Mouse (Mus musculus): ENCODE data around the gene Pusl1.

The Pusl1 gene

DNA sequence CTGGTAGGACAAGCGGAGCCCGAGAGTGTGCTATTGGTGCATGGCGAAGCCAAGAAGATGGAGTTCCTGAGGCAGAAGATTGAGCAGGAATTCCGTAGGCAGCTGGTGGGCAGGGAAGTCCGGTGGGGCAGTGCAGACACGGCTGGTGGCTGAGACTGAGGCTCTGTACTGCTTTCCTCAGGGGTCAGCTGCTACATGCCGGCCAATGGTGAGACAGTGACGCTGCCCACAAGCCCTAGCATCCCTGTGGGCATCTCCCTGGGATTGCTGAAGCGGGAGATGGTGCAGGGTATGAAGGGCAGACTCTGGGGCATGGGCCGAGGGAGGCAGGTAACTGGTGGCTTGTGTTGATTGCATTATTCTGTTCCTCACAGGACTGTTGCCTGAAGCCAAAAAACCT is 3.9 kb downstream of the Pusl1 start:
- CTCF ChIA-PET, result no interaction called here

DNA sequence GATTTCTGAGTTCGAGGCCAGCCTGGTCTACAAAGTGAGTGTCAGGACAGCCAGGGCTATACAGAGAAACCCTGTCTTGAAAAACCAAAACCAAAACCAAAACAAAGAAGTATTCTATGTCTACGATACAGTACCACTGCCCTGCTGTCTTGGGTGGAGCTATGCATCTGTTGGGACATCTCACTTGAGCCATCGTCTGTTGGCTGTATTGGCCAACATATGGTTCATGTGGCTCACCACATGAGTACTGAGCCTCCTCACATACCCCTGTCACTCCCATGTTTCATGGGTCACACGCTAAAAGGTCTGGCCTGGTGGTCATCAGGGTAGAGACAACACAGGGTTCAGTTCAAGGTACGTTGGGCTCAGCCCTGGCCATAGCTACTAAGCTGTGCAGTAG is 5.3 kb downstream of the Pusl1 start:
- CTCF ChIA-PET, result no interaction called here

DNA sequence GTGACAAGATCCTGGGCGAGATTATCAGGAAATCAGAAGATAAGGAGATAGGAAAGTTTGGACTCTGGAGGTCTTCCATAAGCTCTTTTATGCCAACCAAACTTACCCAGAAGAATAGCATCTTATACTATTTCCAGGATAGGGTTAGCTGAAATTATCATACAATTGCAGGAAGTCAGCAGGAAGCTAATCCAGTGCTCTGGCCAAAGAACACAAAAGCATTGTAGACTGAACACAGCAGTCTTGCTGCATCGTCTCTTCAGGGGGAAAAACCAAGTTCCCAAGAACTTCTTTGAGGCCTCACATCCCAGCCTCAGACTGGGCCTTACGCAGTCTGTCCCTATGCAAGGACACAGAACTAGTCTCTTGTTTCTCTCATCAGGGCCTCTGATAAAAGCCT is 8.0 kb downstream of the Pusl1 start:
- CTCF ChIA-PET, result no interaction called here

DNA sequence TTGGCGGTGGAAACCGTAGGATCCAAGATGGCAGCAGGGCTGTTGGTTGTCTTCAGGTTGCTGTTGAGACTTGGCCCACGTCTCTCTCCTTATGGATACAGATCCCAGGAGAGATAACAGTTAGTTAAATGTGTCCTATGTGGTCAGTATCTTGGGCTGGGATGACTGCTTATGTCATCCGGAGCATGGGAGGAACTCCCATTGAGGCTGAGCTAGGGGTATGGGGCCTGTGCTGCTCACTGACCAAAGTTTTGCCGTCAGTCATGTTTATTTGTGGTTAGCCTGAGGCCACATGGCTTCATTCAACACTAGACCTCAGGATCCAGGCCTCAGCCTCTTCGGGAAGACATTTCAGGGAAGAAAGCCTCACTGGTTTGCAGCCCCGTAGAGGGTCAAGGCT is 20.2 kb downstream of the Pusl1 start:
- CTCF ChIA-PET, result no interaction called here

DNA sequence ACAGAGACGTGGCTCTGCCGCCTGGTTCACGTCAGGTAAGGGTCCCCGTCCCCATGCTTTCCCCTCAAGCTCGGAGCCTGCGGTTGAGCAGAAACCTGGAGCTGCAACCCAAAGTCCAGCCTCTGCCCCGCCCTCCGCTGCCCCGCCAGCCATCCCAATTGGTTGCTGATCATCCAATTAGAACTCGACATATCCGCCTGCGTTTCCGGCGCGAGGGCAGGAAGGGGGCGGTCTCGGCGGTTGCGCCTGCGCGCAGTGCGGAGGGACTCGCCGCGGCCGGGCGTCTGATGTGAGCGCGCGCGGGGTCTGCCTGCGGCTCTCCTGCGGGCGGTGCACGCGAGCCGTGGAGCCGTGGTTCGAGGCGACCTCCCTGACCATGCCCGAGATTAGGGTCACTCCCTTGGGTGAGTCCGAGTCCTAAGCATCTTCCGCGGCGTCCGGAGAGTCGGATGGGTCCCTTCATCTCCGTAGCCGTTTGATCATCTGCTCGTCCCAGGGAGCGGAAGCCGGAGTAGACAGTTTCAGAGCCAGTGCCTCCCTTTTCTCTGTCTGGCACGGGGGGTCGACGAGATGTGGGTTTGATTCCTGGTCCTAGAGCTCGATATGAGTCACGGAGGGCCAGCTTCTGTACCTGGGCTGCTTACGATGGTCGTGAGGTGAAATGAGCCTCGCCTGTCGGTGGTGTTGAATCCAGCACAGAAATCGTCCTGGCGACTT is 22.1 kb downstream of the Pusl1 start, which contains the start of the genes Cptp and Ints11:
Cptp (minus strand) TSS at position 124 of the 717 bp plus-strand sequence.
Ints11 (plus strand) TSS at position 230 of the 717 bp plus-strand sequence.
- CTCF ChIA-PET, result no interaction called here

DNA sequence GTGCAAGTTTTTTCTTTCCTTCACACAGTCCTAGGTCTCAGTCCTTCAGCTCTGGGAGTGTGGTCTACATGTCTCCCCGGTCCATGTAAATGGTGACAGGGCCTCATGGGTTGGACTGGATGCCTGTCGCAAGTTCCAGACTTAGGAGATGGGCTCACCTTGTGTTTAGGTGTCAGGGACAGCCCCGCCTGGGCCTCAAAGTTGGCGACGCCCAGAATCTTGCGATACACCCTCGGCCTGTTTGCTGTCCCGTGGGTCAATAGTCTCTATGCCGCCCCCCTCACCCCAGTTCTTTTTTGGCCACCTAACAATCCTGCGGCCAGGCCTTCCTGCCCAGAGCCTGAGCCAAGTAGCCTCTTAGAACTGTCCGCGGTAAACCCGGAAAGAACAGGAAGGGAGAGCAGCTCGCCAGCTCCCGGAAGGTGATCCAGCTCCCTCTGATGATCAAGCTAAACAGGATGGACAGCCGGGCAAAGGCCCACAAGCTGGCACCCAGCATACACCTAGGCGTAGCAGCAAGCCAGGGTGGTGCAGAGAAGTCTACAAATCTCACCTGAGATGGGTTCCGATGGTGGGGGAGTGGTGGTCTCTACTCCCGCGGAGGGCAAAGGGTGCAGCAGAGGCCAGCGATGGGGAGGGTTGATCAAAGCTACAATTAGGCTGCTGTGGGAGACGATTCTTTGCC is 22.8 kb downstream of the Pusl1 start:
- CTCF ChIA-PET, result interaction anchor here (0.5 kb wide), 1 partner anchor 35 kb away, joined by 3 read pairs; no protein-coding TSS in a partner anchor

DNA sequence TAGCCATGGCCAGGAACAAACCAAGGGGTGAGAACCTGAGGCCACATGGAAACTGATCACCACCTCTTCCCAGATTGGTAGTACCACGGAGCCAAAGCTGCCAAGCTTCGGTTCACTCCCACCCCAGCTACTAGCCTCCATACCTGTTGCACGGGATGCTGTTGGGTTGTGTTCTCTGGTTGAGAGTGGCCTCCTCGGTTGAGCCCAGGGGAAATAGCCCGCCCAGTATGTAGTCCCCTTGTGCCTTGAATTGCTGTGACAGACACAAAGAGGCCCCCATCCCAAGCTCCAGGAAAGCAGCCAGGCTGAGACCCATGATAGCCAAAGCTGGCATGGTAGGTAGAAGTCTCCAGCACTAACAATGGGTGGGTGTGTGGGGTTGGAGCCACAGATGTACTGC is 28.6 kb downstream of the Pusl1 start, which contains the start of gene Tas1r3:
Tas1r3 (minus strand) TSS at position 362 of the 400 bp plus-strand sequence.
- CTCF ChIA-PET, result no interaction called here

DNA sequence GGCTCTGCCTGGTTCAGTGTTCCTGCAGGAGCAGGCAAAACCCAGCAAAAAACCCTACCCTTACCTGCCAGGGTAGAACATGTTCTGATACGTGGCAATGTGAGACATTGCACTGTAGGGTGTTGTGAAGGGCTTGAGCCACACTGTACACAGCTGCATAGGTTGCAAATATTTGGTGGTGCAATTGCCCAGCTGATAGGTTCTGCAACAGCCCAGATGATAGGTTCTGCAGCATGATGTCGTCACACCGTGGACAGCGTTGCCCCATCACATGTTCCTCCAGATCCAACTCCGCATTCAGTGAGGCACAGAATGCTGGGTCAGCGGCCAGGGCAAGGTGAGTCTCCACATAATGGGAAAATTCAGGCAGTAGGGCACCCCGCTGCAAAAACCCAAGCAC is 29.8 kb downstream of the Pusl1 start:
- CTCF ChIA-PET, result no interaction called here

DNA sequence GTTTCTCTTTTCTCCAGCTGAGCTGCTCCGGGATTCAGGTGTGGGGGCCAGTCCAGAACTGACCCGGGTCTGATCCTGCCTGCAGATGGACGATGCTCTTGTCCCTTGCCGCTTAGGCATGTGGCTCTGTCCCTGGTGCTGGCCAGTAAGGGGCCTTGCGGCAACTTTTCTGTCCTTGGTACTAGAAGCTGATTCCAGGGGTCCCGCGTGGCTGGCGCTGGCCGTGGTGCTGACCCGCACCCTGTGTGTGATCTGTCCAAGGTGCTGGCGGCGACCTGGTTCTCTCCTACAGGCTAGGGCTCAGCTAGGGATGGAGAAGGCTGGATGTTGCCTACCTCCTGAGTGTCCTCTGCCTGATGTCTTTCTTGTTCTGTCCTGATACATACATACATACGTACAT is 32.3 kb downstream of the Pusl1 start:
- CTCF ChIA-PET, result no interaction called here

DNA sequence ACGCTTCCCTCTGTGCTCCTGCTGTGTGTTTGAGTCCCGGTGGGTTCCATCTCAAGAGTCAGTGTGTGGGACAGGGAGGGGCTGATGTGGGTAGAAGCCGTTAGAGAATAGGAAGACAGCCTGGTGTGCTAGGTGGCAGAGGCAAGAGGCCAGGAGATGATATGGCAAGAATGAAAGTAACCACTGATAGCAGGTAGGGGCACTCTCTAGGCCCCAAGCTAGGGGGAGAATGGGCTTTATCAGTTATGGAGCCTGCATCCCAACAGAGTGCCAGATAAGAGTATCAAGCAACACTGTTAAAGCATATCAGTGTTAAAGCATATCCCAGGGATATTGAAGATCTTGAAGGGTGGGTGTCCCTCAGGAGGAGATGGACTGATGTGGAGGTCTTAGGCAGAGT is 34.7 kb downstream of the Pusl1 start:
- CTCF ChIA-PET, result no interaction called here

DNA sequence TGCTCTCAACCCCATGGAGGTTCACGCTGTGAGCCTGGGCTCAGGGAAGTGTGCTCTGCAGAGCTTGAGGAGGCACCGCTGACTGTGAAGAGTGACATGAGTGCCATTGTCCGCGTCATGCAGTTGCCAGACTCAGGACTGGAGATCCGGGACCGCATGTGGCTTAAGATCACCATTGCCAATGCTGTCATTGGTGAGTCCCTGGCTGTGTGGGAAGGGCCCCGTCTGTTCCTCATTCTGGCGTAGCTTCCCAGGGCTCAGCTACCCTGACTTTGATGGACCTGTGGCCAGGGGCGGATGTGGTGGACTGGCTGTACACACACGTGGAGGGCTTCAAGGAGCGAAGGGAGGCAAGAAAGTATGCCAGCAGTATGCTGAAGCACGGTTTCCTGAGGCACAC is 35.5 kb downstream of the Pusl1 start:
- CTCF ChIA-PET, result interaction anchor here (0.6 kb wide), 1 partner anchor 49 kb away, joined by 4 read pairs; no protein-coding TSS in a partner anchor

DNA sequence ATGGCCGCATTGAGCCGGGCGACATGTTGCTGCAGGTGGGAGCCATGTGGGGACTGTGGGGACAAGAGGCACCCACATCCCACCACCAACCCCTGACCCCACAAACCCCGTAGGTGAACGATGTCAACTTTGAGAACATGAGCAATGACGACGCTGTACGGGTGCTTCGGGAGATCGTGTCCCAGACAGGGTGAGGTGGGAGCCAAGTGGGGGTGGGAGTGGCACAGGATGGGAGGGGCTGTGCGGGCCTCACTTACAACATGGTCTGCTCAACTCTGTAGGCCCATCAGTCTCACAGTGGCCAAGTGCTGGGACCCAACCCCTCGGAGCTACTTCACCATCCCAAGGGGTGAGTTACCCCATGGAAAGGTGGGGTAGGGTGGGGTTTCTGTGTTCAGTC is 36.6 kb downstream of the Pusl1 start:
- CTCF ChIA-PET, result no interaction called here

DNA sequence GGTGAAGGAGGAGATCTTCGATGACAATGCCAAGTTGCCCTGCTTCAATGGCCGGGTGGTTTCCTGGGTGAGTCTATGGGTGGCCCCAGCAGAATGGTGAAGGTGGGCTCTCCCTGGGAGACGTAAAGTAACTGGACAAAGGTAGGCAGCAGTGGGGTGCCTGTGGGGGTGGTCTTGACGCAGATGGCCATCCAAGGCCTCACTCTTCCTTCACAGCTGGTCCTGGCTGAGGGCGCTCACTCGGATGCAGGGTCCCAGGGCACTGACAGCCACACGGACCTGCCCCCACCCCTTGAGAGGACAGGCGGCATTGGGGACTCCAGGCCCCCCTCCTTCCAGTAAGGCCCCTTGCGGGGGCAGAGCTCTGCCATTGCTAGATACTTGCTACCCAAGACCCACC is 38.2 kb downstream of the Pusl1 start:
- CTCF ChIA-PET, result no interaction called here

DNA sequence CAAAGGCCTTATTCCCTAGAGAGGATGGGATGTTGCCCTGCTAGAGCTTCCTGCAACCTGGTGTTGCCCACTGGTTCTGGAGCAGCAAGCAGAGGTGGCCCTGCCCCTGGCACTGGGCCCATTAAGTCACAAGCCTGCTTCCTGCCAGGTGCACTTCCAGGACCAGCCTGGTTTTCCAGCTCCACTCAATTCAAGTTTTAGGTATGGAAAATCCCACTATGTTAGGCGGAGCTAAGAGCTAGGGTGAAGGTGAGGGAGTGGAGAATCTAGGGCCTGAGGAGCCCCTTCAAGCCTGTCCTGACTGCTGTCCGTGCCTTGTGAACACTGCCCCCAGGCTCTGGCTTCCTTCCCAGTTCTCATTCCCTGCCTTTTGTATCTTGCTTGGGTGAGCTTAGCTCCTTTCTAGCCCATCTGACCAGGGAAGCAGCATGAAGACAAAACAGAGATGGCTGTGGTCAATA is 39.6 kb downstream of the Pusl1 start:
- CTCF ChIA-PET, result no interaction called here

DNA sequence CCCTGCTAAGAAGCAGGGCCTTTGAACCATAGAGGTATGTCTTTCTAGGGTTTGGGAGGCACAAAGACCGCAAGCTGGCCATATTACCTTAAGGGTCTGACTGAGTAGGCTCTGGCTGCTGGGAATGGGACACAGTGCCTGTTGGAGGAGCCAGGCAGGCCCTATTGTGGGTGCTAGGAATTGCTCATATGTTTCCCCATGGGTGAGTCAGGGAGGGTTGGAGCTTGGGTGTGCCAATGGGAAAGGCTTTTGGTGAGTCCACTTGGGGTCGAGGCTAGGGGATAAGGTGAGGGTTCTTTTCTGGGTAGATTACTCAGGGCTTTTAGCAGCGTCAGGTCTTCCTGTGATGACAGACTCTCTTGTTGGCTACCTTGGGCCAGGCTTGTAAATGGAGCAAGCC is 40.2 kb downstream of the Pusl1 start:
- CTCF ChIA-PET, result no interaction called here

DNA sequence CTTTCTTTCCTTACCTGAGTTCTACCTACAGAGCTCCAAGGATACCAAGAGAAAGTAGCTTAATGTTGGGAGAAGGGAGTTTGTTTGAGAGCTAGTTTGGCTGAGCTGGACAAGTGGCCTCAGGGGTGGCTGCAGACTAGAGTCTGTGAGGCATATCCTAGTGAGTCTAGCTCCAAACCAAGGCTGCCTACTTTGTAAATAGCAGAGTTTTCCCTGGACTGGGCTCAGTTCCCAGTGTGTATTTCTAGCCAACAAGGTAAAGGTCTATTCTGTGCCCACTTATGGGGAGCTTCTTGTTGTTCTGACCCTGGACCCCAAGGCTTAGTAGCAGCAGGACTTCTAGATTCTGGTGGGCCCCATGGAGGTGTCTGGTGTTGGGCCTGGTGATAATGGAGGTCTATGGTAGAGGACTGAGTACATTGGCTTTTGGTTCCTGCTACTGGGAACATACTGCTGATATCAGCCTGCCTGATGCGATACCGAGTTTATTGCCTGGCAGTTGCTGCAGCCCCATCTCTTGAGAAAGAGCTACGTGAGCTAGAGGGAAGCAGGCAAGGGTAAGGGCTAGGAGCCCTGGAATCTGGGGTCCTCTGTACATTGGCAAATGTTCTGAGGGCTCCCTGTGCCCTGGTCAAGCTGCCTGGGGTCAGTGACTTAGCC is 41.7 kb downstream of the Pusl1 start:
- CTCF ChIA-PET, result no interaction called here

DNA sequence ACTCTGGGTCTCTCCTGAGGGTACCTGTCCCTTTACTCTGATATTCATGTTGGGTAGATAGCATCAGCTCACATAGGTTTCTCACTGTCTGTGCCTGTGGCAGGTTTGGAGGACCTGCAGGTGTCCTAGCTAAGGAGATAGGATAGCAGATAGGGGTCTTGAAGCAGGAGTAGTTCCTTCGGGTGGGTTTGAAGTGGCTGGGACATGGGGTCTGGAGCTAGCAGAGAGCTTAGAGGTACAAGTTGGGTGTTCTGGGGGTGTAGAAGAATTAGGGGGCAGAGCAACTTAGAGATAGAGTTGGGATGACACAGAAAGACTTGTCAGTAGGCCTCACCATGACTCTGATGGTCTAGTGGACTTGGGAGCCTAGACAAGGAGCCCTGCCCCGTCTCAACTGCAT is 42.2 kb downstream of the Pusl1 start:
- CTCF ChIA-PET, result interaction anchor here (1.5 kb wide), 1 partner anchor 9 kb away, joined by 3 read pairs; no protein-coding TSS in a partner anchor

DNA sequence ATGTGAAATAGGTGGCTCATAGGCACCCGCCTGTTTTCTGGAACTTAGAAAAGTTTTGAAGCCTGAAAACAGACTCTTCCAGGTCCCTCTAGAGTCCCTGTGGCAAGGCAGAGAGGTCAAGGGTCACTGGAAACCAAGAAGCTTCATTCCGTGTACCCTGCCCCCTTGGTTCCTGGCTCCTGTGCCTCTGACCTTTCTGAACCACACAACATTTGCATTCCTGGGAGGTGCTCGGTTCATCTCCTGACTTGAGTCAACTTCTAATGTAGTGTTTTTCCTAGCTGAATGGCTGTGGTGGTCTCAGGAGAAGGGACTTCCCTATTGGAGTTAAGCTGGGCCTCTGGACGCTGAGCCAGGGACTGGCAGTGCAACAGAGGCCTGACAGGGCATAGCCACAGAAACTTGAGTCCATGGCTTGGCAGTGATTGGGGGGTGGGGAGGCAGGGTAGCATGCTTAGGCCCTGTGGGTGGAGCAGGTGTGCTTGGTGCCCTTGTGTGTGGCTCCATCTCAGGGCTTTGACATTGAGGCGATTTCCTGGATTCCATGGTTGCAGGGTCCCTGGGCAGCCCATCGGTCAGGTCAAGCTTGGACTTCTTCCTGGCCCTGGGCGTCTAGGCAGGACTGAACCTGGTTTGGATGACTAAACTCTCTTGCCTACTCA is 43.0 kb downstream of the Pusl1 start:
- CTCF ChIA-PET, result interaction anchor here (1.5 kb wide), 1 partner anchor 10 kb away, joined by 3 read pairs; no protein-coding TSS in a partner anchor

DNA sequence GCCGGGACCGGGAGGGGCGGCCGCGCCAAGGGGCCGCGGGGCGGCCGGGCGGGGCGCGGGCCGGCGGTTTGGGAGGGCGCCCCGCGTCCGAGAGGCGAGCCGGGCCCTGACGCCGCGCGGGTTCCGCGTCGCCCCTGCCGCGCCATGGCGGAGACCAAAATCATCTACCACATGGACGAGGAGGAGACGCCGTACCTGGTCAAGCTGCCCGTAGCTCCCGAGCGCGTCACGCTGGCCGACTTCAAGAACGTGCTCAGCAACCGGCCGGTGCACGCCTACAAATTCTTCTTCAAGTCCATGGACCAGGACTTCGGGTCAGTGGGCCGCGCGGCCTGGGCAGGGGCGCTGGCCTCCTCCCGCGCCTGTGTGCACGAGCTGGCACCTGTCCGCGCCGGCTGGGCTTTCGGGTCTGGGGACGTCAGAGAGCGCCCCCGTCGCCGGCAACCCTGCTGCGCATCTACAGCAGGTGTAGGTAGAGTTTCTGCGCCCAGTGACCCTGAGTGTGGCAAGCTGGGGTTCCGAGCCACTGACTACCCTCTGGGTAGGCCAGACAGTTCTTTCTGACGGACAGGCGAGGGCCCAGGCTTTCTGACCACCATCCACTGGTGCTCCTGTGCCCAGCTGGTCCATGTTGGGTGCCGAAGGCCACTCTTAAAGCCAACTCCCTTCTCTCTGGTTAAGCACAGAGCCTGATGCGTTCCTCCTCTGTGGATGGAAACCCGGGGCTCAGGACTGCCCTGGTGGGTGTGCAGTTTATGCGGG is 43.8 kb downstream of the Pusl1 start:
- CTCF ChIA-PET, result interaction anchor here (1.5 to 1.9 kb wide), 2 partner anchors 10 to 15 kb away, joined by 3 to 5 read pairs; no protein-coding TSS in a partner anchor

DNA sequence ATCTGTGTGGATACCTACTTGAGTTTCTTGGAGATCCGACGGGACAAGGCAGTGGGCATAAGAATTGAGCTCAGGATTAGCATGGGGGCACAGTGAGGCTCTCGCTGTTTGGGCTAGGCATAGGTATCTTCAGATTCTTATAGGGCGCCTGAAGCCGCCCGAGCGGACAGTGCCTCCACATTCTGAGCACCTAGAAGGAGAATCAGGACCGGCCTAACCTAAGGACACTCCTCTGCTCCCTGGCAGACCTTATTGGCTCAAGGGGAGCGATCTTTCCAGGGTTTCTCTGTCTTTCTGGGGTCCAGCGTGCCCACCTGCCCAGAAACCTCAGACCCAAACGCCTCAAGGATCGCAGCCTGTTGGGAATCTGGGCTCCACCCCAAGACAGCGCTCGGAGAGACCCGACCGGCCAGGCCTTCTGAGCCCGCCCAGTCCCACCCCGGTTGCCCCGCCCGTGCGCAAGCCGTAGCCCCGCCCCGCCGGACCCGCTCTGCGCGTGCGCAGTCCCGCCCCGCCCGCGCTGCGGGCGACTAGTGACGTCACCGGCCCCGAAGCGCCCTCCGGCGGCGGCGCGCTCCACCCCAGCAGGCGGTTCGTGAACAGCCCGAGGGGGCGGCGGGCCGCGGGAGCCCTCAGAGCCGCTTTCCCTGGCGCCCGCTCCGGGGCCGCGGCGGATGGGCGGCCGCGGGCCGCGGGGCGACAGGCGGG is 44.6 kb downstream of the Pusl1 start, which contains the start of gene Dvl1:
Dvl1 (plus strand) TSS at position 532 of the 708 bp plus-strand sequence.
- CTCF ChIA-PET, result interaction anchor here (1.9 kb wide), 1 partner anchor 14 kb away, joined by 5 read pairs; no protein-coding TSS in a partner anchor

All from spleen, embryonic (tissue).